Mouse (Mus musculus) cerebellum, postnatal 25 days (tissue): ENCODE data around the gene Slc13a2.

Experiments
- DNase-seq, 2 experiments: peaks; one replicate each; pipeline ENCODE4 v3.0.0; 2021; ENCODE audit warnings: mixed read lengths in 2 of 2

Slc13a2 gene

GRCm38 (mm10) chr11:78385776-78386175 lies 36.2 kb downstream of the Slc13a2 start:
- DNase-seq = no peak

GRCm38 (mm10) chr11:78382701-78383100 lies 39.3 kb downstream of the Slc13a2 start:
- DNase-seq = no peak

DNA sequence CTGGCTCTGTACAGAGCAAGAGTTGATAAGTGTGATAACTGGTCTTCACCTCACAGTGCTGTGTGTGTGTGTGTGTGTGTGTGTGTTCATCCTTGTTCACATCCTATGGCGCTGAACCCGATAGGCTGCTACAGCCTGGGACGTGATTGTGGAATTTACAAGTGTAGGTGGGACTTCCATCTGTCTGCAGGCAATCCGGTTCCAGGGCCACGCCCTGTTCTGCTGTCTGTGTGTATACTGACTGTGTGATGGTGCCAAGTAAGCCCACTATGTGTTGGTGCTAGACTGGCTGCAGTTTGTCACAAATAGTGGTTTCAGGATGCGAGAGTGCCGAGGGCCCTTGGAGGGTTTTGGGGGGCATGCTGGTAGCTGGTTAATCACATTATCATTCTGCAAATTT lies 39.7 kb downstream of the Slc13a2 start:
- no peak for DNase-seq

GRCm38 (mm10) chr11:78380996-78381395 lies 41.0 kb downstream of the Slc13a2 start:
- DNase-seq = no peak

DNA sequence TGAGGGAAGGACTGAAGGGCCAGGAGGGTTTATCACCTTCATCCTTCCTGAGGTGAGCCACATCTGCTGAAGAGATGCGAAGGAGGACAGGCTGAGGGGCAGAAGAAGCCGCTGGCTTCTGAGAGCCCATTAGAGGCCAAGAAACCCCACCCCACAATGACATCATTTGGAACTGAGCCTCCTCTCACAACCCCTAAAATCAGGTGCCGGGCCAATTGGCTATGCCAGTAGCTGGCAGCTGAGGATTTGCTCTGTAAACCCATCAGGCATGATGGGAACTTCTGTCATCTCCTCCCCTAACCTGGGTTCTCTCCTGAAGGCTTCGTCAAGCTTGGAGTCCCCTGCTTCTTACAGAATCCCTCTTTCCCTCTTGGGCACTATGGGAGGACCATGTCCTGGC lies 41.7 kb downstream of the Slc13a2 start:
- no peak for DNase-seq

DNA sequence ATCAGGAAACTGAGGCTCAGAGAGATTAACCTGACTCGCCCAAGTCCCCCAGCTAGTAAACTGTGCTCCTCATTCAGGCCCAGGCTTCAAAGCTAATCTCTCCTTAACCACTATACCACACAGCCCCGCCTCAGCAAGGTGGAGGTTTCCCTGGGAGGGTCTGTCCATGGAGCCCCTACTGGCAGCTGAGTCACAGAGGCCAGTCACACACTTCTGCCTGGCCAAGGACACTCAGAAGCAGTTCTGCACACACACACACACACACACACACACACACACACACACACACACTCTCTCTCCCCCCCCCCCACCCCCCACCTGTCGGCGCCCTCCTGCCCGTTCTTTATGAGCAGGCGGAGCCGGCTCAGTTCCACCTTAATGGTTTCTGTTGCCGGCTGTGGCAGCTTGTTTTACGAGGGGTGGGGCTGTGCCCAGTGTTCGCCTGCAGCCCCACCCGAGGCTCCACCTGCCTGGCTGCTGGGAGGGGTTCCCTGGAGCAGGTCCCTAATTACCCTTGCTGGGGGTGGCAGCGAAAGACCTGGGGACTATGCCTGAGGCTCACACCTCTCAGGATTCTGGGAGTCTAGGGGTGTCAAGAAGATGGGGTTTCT lies 44.4 kb downstream of the Slc13a2 start:
- no peak for DNase-seq

DNA sequence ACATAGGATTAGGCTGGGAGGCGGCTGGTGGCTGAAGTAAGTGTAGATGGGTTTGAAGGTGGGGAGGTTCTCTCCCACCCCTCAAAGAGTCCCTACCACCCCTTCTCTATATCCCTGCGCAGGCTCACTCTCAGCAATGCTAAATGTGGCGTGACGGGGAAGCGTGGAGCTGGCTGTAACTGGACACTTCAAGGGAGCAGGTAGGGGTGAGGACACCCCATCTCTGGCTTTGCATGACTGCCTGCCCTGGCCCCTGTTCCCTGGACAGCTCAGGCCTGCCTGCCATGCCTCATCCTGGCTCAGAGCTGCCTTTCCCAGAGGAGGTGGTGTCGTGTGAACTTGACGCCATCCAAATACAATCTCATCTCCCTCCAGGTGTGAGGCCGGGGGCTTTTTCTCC lies 47.9 kb downstream of the Slc13a2 start:
- DNase-seq = no peak

DNA sequence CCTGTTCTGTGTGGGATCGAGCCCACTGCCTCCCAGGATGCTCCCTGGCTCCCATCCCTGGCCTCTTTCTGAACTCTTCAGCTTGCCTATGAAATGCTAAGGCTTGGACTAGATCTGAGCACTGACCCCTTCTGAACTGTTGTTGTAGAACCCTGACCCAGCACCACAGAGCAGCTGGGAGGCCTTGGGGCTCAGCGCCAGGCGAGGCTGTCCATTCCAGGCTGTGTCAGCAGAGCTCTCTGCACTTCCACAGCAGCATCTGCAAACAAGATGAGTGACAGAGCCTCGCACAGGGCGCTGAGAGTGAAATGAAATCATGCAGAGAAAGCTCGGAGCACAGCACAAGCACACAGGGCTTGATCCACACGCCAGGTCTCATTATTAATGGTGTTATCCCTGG lies 49.4 kb downstream of the Slc13a2 start:
- no peak for DNase-seq

GRCm38 (mm10) chr11:78372166-78372565 lies 49.9 kb downstream of the Slc13a2 start:
- DNase-seq = no peak

DNA sequence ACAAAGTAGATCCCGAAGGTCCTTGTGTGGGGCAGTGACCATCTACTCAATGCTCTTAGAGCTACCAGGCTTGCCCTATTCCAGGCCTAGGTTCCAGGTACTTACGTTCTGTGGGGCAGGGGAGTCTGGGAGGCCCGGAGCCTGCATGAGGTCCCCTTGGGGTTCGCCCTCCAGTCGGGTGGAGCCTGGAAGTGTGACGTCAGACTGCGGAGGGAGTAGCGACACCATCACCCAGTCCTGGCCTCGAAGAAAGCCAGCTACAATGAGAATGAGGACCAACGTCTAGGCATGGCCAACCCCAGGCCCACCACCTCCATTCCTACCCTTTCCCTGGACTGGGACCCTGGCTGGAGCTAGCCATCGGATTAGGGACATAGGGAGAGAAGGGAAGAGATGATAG lies 50.3 kb downstream of the Slc13a2 start:
- DNase-seq = no peak

DNA sequence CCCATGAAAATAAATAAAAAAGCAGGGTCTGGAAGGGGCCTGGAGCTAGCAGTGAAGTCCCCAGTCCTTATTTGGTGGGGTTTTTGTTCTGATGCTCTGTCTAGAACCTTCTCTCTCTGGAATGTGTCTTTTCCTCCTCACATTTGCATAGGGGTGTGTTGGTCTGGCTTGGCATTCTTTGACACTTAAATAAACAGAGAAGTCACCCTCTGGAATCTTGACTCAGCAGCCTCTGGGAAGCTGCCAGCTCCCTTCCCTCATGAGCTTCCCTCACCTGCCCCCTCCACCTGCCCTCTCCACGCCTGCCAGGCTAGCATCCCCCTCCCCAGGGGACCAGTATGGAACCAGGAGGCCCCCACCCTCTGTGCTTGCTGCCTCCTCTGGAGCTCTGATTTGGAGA lies 51.6 kb downstream of the Slc13a2 start:
- DNase-seq = no peak

DNA sequence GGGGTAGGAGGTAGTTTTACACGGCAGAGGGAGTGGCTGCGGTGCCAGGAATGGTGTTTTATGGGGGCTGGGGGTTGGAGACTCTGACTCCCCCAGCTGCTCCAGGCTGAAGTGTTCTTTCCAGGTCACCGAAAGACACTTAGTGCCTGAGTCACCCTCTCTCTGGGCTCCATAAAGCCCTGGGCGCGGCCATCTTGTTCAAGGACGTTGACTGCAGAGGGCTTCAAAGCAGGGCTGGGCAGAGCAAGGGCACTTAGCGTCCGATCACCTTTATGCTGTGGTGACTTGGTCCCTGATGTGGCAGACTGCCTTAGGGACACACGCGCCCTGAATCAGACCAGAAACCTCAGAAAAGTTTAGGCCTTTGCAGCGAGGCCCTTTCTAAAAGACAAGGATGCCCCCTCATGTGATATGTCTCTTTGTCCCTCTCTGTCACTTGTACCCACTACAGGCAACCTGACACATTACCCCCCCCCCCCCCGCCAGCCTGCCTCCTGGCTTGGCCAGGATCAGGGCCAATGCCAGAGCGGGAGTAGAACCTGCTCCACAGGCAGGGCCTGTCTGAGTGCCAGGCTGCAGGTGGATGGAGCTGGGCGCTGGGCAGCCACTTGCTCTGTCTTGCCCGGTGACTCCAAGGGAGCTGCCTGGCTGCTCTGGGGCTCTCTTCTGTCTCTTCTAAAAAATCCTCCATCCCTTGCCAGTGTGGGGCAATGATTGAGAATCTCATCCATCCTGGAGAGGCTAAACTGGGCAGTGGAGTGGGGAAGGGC lies 54.4 kb downstream of the Slc13a2 start:
- no peak for DNase-seq

GRCm38 (mm10) chr11:78364103-78364502 lies 57.9 kb downstream of the Slc13a2 start:
- no peak for DNase-seq

GRCm38 (mm10) chr11:78363309-78364007 lies 58.6 kb downstream of the Slc13a2 start:
- DNase-seq = no peak

- no peak for DNase-seq
These were observed 61.3 kb downstream of the Slc13a2 start for GRCm38 (mm10) chr11:78360789-78361131.

DNA sequence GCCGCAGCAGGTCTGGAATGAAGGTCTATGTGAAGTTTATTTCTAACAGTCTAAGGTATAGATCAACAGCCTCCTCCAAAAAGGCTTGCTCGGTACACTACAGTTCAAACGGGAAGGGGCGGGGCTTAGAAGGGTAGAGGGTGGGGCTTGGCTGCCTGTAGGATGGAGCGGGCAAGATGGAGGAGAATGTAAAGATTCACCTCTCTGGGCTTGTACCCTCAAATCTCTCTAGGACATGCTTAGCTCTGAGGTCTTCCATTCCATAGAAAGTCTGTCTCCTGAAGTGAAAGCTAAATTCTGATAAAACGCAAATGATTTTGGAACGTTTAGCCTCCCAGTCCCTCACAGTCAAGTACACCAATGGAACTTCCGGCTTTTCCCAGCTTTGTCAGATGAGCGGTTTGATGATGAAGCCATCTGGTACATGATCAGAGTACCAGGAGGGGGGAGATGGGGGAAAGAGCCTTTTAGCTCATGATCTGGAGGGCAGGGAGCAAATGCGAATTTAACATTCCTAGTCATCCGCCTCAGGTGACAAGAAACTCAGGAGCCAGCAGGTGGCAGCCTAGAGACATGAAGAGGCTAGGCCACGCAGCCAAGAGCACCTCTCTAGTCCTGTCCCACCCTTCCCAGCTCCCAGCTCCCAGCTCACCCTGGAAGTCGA lies 61.8 kb downstream of the Slc13a2 start:
- DNase-seq = peak; percentile 78 to 88

DNA sequence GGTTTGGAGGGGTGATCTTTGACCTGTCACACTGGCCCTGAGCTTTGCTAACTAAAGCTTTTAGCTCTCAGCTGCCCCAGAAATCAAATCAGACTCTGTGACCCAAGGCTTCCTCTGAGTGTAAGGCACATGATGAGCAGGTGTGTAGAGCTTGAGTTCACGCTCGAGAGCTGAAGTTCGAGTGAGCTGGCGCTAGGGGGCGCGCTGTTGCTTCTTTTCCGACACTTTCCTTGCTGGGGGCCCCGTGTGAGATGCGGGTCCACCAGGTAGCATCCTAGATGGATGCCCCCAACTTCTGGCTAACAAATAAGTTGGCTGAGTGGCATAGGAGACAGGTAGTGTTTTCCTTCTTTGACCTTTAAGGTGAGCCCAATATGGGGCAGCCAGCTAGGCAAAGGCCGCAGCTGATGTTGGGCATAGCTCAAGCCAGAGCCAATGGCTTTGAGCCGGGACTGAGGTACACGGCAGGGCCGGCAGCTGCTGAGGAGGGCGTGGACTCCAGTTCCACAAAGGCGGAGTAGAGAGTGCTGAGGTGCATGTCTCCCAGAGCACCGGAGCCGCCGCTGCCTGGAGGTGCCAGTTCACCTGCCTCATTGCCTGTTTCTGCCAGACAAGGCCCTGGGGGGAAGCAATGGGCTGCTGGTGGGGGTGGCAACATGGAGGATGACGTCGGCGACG lies 63.5 kb downstream of the Slc13a2 start:
- DNase-seq = peak; percentile 43 to 58

GRCm38 (mm10) chr11:78355471-78356238 lies 66.4 kb downstream of the Slc13a2 start:
- peak; percentile 76 to 87 for DNase-seq

GRCm38 (mm10) chr11:78354905-78355304 lies 67.1 kb downstream of the Slc13a2 start:
- no peak for DNase-seq

GRCm38 (mm10) chr11:78353081-78353480 lies 68.9 kb downstream of the Slc13a2 start:
- no peak for DNase-seq

DNA sequence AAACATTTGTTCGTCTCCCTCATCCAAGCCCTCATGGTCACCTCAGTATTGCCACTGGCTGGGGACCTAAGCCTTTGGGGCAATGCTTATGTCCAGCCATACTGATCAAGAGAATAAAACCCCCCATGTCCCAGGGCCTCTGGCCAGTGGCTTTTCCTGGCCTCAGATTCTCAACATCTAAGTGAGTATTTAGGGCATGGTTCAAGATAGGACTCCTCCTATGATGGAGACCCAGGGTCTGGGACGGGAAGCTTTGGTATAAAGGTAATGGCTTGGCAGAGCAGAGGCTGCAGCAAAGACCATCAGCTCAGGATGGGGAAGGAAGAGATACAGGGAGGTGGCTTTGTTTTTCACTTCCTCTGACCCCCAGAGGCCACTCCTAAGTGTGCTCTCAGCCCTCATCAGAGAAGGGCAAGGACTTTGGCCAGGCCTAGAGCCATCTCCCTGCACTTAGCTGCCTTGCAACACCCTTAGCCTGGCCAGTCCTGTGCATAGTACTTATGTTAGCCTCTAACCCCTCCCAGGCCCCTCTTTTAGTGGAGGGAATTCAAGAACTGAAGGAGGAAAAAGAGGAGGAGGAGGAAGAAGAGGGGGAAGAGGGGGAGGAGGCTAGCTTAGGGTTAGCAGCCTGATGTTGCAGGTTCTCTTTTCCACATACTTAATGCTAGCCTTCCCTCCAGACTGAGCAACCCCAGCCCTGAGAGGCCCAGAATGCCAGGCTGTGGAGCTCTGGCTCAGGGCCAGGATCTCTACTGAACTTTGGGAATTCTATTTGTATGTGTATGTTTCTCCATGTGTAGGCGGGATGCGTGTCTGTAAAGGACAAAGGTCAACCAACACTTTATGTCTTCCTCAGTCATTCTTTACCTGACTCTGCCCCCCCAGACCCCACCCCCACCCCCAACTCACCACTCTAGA lies 72.3 kb downstream of the Slc13a2 start:
- no peak for DNase-seq
